Mouse (Mus musculus) bone marrow macrophage, adult 2 months (primary cell): ENCODE measurements around the gene Adssl1. TPM values are rescaled to one million over a fixed set of nuclear protein-coding genes. Genes with fewer than 3 reads are reported as not detected.

Experiments used
- H3K27ac ChIP-seq: 2 replicates; pipeline ENCODE4 v1.5.1; 2012; ENCODE audit warnings: low read depth, low read length; ENCODE audit not compliant: insufficient read depth
- H3K4me1 ChIP-seq: 2 replicates; pipeline ENCODE4 v1.6.1; 2012; ENCODE audit warnings: low read length; ENCODE audit not compliant: control insufficient read depth, insufficient read depth
- H3K4me3 ChIP-seq: 2 replicates; pipeline ENCODE4 v1.5.1; 2012; ENCODE audit warnings: mild to moderate bottlenecking, low read length, moderate library complexity; ENCODE audit not compliant: insufficient read depth
- CTCF ChIP-seq: IDR thresholded peaks from 2 replicates; pipeline ENCODE4 v1.5.1; 2012; ENCODE audit warnings: low read depth, mild to moderate bottlenecking, low read length, moderate library complexity
- POLR2A ChIP-seq: IDR thresholded peaks from 2 replicates; pipeline ENCODE4 v1.6.1; 2012; ENCODE audit warnings: mild to moderate bottlenecking, low read depth, low read length, borderline replicate concordance
- polyA plus RNA-seq: library from polyadenylated mRNA; stranded (reverse); fragments of >200 nt; gene quantifications from 2 replicates; pipeline ENCODE4 v1.2.4, GENCODE M21; 2012; ENCODE audit not compliant: missing spikeins, insufficient read depth, insufficient read length

The Adssl1 gene
- polyA plus RNA-seq, 1 experiment: 38.5 TPM

DNA sequence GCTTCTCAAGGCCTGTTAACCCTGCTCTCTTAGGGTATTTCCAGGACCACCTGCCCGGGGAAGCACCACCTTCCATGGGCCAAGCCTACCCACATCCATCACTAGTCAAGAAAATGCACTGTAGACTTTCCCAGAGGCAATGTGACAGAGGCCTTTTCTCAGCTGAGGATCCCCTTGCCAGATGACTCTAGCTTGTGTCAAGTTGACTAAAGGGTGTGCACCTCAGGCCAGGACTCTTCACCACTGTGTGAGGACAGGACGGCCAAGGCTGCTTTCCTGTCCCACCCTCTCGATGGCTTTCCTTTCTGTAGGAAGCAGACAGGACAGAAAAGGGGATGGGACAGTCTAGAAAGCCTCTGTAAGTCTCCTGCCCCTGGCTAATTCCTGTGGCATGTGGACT is 28.1 kb upstream of the Adssl1 start:
- no peak for TF ChIP-seq CTCF
- TF ChIP-seq POLR2A: no peak
- H3K4me1 ChIP-seq: peaks cover 64% of the 10 kb centered on the region
- no peak overlapping the region for H3K27ac ChIP-seq
- no peak overlapping the region for H3K4me3 ChIP-seq

DNA sequence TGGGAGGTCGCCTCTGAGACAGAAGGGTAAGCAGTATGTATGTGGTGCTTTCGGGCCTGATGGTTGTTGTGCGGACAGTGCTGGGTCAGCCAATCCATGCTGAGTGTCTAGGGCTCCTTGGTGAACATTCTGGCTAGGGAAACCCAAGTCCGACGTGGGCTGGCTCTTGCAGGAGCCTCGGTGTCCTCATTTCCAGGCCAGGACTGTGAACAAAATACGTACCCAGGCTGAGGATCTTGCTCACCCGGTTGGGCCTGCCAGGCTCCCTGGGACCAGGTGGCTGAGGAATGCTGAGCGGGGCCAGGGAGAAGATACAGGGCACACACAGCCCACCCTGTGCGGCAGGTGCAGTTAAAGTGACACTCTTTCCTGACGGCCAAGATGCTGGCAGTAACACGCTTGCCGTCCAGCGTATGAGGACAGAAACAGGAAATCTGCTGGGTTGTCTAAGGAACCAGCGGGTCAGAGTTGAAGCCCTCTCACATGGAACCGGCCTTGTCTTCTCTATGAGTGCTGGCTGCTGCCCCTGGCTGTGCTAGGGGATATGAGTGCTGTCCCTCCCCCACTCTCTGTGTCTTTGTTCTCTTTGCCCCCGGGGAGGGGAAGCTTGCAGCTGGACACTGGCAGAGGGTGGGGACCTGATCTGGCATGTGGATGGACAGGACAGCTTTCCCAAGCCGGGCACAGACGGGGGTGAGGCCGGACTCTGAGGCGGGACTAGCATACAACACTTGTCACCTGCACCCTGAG is 26.7 kb upstream of the Adssl1 start:
- peaks cover 68% of the 10 kb centered on the region for H3K4me1 ChIP-seq
- no peak for TF ChIP-seq POLR2A
- 0 out of 2 replicates have a peak overlapping the region, but pooled peaks have one; percentile 4 for H3K4me3 ChIP-seq
- H3K27ac ChIP-seq: peak overlapping the region; percentile 86

DNA sequence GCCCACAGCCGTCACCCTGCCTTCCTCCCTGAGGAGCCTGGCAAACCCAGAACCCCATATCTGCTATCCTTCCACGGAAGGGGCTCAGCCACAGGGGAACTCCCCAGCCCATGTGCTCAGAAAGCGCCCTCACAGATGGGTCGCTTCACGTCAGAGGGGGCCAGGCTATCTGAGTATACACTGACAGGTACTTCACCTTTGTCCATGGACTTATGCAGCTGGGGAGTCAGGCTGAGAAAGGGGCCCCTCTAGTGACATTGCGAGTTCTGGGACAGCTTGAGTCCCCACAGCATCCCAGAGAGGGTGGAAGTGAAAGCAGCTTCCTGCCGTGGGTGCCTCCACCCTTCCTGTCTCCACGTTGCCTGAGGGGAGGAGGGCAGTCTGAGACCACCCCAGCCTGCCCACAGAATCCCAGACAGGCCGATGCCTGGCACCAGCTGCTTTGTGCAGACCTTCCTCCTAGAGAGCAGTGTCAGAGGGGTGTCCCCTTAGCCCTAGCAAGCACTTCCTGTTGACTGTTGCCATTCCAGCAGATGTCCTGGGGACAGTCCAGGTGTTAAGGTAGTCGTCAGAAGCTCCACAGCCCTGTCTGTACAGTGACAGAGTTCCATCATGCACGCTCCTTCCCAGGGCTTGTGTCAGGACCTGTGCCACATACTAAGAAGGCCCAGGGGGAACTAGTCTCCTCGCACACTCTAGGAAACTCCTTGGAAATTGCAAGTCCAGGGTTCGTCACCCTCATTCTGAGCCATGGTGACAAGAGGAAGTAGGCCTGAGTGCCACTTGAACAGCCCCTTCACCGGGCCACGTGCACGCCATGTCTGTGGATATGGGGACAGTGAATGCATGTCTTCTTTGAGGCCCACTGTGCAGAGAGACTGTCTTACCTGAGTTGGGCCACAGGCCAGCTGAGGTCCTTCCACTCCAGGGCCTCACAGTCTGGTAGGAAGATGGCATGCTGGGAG is 25.6 kb upstream of the Adssl1 start:
- Histone ChIP-seq H3K4me1 (peaks cover 73% of the 10 kb centered on the region), H3K27ac (peak overlapping the region; percentile 86), H3K4me3 (no peak overlapping the region)
- TF ChIP-seq CTCF (no peak), POLR2A (no peak)

DNA sequence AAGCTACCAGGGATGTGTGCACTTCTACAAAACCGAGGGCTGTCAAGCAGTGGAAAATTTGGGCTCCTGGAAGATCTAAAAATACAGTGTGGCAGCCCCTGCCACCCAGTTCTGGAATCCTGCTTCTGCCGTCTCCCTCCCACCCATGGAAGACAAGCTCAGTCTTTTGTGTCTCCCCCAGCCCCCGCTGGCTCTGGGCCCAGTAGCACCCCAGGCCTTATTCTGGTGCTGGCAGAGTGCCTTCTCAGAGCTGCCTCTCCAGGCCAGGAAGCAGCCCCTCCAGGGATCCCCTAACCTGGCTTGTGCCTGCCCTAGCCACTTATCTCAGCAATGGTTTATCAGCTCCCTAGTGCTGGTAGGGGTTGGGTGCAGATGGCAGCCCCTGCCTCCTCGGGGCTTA is 24.9 kb upstream of the Adssl1 start:
- Histone ChIP-seq H3K27ac (peak overlapping the region; percentile 86), H3K4me3 (no peak overlapping the region), H3K4me1 (peaks cover 73% of the 10 kb centered on the region)
- no peak for TF ChIP-seq CTCF
- no peak for TF ChIP-seq POLR2A

DNA sequence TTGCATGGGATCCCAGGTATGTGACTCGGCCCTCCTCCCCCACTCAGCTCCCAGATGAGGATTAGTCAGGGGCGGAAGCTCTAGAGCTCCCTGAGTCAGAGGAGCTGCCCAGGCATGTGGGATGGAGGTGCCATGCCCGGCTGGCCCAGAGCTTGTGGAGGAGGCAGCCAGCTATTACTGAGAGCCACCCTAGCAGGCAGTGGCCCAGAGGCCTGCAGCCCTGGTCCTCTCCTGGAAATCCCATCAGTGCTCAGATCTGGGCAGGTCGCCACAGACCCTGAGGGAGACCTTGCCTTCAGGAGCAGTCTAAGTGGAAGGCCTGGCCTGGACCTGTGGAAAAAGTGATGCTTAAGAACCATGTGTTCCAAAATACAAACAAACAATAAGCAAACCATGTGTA is 24.2 kb upstream of the Adssl1 start:
- Histone ChIP-seq H3K4me1 (peaks cover 67% of the 10 kb centered on the region), H3K4me3 (no peak overlapping the region), H3K27ac (peak overlapping the region; percentile 86)
- no peak for TF ChIP-seq POLR2A
- TF ChIP-seq CTCF: no peak

DNA sequence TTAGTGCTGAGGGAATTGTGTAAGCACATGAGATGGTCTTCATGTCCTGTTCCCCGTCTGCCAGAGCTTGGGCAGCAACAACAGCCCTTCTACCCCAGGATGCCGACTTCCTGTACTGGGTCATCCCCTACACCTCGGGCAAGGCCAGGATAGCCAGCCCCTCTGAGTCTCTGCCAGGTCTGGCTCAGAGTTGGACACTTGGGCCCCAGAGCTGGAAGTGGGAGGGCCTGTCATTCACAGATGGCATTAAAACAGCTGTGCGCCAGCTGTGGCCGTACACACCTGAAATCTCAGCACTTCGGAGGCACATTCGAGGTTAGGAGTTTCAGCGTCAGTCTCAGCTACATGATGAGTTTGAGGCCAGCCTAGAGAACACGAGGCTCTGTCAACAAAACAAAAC is 23.4 kb upstream of the Adssl1 start:
- H3K4me1 ChIP-seq: peaks cover 60% of the 10 kb centered on the region
- peak overlapping the region; percentile 86; the same call in 1 of the 2 replicates for H3K27ac ChIP-seq
- no peak for TF ChIP-seq CTCF
- no peak for TF ChIP-seq POLR2A
- no peak overlapping the region for H3K4me3 ChIP-seq

DNA sequence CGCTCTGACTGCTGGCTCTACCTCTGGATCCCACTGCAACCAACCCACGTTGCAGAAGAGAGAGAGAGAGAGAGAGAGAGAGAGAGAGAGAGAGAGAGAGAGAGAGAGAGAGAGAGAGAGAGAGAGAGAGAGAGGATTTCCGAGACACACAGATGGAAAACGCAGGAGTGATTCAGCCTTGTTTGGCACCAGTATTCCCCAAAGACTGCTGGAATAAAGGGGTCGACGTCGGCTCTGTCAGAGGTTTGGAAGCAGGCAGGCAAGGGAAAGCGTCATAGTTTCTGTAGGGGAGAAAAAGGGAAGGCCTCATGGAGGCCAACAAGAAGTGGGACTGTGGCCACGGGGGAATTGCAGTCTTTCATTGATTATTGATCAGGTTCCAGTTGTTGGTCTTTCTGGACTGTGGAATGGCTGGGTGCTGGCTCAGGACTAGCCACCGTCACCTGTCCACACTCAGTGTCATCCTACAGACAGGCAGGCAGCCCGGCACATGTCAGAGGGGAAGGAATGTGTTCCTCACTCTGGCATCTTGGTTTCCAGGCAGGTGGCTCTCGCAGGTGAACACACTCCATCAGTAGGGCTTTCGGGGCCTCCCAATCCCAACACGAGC is 22.8 kb upstream of the Adssl1 start:
- TF ChIP-seq POLR2A (no peak), CTCF (no peak)
- no peak overlapping the region for H3K27ac ChIP-seq
- no peak overlapping the region for H3K4me3 ChIP-seq
- H3K4me1 ChIP-seq: peaks cover 60% of the 10 kb centered on the region

DNA sequence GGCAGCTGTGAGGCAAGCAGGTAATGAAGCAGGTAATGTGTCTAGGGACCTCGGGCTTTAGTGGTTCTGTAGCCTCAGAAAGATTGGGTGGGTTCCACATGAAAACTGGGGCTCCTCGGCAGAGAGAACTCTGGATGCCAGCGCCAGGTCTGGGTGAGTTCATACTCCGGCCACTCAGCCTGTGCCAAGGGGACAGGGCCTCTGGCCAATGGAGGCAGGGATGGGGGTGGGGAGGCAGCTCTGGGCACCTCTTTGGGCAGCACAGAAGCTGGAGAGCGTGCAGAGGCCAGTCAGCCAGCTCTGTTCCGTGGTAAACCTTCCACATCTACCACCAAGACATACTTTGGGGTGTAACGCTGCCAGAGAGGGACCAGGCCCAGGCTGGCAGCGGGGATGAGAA is 22.2 kb upstream of the Adssl1 start:
- TF ChIP-seq CTCF (no peak), POLR2A (no peak)
- Histone ChIP-seq H3K27ac (no peak overlapping the region), H3K4me1 (peaks cover 57% of the 10 kb centered on the region), H3K4me3 (no peak overlapping the region)

DNA sequence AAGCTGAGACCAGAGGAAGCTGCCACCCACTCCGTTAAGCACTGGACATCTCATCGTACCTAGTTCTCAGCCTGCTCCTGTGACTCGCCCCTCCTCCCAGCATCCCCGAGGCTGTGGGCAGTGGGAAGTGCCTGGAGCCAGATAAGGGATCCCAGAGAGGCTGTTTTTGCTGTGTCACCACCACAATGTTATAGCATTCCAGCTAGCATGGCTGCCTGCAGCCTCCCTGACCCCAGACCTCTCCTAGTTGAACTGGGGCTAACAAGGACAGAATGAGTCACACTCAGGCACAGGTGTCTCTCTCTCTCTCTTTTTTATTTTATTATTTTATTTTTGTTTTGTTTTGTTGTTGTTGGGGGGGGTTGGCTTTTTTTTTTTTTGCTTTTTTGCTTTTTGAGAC is 20.6 kb upstream of the Adssl1 start:
- Histone ChIP-seq H3K27ac (no peak overlapping the region), H3K4me1 (peaks cover 41% of the 10 kb centered on the region), H3K4me3 (no peak overlapping the region)
- no peak for TF ChIP-seq POLR2A
- TF ChIP-seq CTCF: no peak
